Mouse (Mus musculus) macrophage (primary cell): Measurements from ENCODE around the gene Galnt3. TPM values are rescaled to one million over a fixed set of nuclear protein-coding genes. Genes with fewer than 3 reads are reported as not detected.

Experiments used
- H3K27ac ChIP-seq: fragments of 350-480 bp; formaldehyde crosslinking; 2 replicates; pipeline ENCODE4 v1.9.0; 2021
- H3K36me3 ChIP-seq: fragments of 350-480 bp; formaldehyde crosslinking; 2 replicates; pipeline ENCODE4 v1.9.0; 2021; ENCODE audit errors: inconsistent target
- H3K4me3 ChIP-seq: fragments of 350-480 bp; formaldehyde crosslinking; 2 replicates; pipeline ENCODE4 v1.9.0; 2021; ENCODE audit errors: inconsistent target
- H3K79me2 ChIP-seq: fragments of 350-480 bp; formaldehyde crosslinking; 2 replicates; pipeline ENCODE4 v1.9.0; 2021; ENCODE audit errors: inconsistent target
- WGBS: methylation state at CpG from one replicate; pipeline ENCODE4 v1.1.7; 2026; ENCODE audit warnings: inconsistent platforms; ENCODE audit not compliant: missing documents; 5-methylcytosine and 5-hydroxymethylcytosine counted together
- polyA plus RNA-seq: library from polyadenylated mRNA; stranded (reverse); fragments of 250-400 nt; gene quantifications from 3 replicates; pipeline ENCODE4 v1.2.4, GENCODE M21; 2018; ENCODE audit warnings: inconsistent platforms

The Galnt3 gene
- polyA plus RNA-seq, 1 experiment from 2014 or later, result 0.47 TPM

DNA sequence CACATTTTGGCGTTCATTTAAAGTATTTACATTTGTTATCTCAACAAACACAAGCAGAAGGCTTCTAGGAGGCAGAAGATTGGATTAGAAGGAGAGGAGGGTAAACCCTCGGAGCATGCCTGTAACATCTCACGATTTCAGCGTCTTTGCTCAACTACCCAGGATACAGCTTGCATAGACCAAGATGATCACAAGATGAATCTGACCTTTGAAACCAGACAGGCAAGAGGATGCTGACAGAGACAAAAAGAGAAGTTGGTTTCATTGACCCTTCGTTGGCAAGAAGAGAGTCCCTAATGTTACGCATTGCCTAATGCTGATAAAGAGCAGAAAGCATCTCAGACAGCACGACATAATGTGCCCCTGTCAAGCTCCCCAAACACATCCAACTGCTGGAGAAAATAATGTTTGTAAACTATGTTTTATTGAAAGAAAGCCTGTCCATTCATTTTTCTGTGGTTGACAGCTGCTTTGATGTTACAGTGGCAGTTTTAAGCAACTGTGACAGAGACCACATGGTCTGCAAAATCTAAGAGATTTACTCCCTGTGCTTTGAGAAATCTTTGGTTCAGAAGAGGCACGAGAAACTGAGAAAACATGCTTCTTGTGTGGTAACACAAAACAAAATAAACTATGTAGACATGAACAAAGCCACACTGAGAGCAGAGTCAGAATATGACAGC lies 7.2 kb upstream of the Galnt3 start:
- no peaks in the 10 kb centered on the region for H3K79me2 ChIP-seq
- no peak overlapping the region for H3K27ac ChIP-seq
- WGBS, result 65% methylated on average over 6 of the region's 8 CpGs

DNA sequence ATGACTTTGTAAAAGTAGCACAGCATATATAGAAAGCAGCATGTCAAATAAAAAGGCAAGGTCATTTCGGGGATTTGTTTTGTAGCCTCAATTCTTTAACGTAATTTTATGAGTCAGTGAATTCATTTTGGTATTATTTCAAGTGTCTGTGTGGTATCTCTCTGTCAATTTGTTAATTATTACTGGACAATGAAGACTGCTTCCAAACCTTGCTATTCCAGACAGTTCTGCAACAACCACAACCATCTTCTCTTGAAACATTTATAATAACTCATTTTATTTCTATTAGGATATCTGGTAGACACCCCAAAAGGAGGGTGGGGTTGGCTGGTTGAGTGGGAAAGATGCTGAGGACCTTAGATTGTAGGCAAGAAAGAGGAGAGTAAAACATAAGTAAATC lies 4.1 kb upstream of the Galnt3 start:
- no peak overlapping the region for H3K4me3 ChIP-seq
- 89% methylated on average over 2 of the region's 2 CpGs for WGBS
- no peak overlapping the region for H3K27ac ChIP-seq
- no peaks in the 10 kb centered on the region for H3K36me3 ChIP-seq
- H3K79me2 ChIP-seq, result no peaks in the 10 kb centered on the region

More for the DNA sequence above, 7.2 kb upstream of the Galnt3 start:
- no peaks in the 10 kb centered on the region for H3K36me3 ChIP-seq
- H3K4me3 ChIP-seq, result no peak overlapping the region

DNA sequence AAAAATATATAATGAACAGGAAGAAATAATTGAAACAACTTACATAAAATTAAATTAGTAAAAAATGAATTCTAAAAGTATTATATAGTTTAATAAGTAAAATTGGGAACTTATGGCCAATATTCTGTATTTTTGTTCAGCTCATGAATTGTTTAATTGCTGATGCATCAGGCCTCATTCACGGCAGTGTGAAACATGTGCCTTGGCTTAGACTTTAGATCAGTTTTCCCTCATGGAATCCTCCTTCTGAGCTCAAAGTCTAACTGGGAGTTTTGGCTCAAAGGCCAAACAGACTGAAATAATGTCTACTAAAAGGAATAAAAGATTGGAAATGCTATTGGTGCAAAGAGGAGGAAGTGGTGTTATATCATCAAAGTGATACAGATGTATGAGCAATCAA lies 2.7 kb upstream of the Galnt3 start:
- WGBS, result 100% methylated on average over 1 of the region's 1 CpGs
- Histone ChIP-seq H3K79me2 (no peaks in the 10 kb centered on the region), H3K36me3 (no peaks in the 10 kb centered on the region), H3K27ac (no peak overlapping the region), H3K4me3 (no peak overlapping the region)

DNA sequence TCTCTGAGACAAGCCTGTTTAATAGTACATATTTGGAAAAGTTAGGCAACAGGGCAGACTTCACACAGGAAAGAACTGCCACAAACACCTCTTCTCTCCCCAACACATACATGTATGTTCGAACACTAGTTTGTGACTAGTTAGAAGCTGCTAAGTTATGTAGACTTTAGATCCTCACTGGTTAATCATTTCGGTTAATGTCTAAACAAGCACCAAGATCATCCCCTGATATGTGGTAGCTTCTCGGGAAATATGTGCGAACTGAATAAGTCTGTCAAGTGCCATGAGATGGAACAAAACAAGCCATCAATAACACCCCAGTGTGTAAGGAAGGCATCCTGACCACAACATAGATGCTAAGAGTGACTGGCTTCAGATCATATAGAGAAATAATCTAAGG lies 2.1 kb upstream of the Galnt3 start:
- Histone ChIP-seq H3K79me2 (no peaks in the 10 kb centered on the region), H3K27ac (no peak overlapping the region), H3K36me3 (no peaks in the 10 kb centered on the region), H3K4me3 (no peak overlapping the region)
- 86% methylated on average over 3 of the region's 4 CpGs for WGBS

DNA sequence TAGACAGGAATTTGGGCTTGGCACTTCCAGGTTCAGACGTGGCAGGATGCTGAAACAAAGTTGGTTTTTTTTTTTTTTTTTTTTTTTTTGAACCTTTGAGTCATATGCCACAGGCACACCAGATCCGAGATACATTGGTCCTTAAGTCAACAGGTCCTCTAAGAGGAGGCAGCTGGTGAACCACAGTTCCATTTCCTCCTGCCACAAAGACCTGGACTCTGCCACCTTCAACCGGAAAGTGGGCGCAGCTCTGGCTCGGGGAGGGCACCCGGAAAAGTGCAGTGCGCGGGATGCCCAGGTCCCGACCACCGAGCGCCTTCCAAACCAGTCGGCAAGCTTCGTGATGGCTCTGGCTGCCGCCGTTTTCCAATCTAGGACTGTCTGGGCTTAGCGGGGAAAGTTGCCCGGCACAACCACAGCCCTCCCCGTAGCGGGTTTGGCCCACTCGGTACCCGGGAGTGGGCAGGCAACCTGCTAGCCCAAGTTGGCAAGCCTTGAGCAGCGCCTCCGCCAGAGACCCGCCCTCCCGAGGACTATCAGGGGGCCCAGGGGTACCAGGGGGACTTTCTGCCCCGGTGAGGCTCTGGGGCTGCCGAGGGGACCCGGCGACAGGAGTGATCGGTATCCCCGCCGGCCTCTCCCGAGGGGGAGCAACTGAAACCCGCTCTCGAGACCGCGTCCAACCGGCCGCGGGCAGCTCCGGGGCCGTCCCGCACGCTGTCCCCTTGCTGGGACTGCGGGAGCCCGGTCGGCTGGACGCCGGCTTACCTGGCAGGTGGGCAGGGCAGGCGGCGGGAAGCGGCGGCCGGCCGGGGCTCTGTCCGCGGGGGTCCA lies 821 bp downstream of the Galnt3 start:
- Histone ChIP-seq H3K36me3 (no peaks in the 10 kb centered on the region), H3K79me2 (no peaks in the 10 kb centered on the region), H3K27ac (no peak overlapping the region), H3K4me3 (peak overlapping the region; percentile 23)
- WGBS, result 2% methylated on average over 57 of the region's 57 CpGs

DNA sequence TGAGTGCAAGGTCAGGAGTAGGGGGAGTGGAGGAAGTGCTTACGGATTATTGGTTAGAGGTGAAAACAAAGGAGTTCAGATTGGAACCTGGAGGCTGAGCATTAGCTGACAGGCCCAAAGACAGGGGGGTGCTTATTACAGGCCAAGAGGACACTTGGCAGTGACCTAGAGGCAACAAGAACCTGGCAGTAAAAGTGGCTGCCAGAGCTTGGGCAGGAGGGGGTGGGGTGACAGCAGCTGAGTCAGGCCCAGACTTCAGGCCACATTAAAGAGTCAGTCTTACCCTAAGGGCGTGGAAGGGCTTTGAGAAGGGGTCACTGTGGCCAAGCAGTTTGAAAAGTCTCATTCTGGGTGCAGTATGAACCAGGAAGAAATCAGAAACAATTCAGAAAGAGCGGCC lies 7.1 kb downstream of the Galnt3 start:
- Histone ChIP-seq H3K79me2 (no peaks in the 10 kb centered on the region), H3K36me3 (no peaks in the 10 kb centered on the region), H3K4me3 (no peak overlapping the region), H3K27ac (no peak overlapping the region)
- 96% methylated on average over 3 of the region's 3 CpGs for WGBS

DNA sequence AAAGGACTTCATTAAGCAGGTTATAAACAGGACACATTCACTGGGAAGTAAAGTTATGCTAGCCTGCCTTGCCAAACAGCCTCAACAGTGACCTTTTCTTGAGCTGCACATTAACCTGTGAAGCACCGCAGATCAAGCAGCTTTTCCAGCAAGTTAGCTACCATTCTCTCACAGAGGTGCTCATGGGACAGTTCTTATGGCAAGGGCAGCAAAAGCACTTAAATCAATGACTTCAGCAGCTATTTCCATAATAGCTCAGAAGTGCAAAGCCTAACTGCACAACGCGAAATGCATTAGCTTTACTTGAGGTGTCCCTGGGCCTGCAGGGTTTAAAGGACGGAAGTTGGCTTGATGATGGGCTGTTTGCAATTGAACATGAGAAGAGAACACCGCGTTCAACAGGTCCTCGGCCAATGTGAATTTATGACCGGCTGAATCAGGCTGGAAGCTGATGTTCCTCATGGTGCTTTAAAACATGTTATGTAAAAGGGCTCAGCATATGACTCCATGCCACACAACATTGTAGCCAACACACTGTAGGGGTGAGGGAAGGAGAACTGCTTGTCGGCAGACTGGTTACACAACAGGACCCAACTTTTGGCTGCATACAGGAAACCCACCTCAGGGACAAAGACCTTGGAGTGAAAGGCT lies 16.8 kb downstream of the Galnt3 start:
- Histone ChIP-seq H3K36me3 (no peaks in the 10 kb centered on the region), H3K27ac (no peak overlapping the region), H3K4me3 (no peak overlapping the region), H3K79me2 (no peaks in the 10 kb centered on the region)
- WGBS, result 97% methylated on average over 9 of the region's 9 CpGs

DNA sequence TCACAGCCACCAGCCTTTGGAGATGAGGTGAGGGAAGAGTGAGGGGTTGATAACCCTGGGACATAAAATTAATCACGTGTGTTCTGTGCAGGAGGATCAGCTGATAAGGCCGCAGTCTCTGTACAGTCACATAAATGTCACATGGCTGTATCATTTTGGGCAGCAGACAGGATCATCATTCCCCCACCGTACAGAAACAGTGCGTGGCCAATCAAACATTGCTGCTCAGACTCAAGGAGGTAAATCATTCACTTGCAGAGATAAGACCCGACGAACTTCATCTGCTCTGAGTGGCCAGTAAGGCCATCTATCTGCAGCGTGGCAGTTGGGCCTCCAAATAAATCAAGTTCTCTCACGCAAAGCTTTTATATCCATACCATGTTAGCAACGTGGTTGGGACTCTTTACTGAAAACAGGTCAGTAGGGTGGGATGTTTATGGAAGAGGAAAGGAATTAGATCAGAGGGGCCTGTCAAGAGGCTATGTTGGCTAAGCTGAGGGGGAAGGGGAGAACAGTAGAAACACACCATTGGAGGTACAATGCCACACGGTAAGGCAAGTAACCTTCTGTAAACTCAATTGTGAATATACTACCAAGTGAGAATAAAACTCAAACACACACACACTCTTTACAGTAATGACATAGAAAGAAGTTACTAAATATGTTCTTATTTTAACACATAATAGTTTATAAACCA lies 20.9 kb downstream of the Galnt3 start:
- WGBS, result 92% methylated on average over 10 of the region's 10 CpGs
- Histone ChIP-seq H3K4me3 (no peak overlapping the region), H3K79me2 (no peaks in the 10 kb centered on the region), H3K36me3 (no peaks in the 10 kb centered on the region), H3K27ac (no peak overlapping the region)

DNA sequence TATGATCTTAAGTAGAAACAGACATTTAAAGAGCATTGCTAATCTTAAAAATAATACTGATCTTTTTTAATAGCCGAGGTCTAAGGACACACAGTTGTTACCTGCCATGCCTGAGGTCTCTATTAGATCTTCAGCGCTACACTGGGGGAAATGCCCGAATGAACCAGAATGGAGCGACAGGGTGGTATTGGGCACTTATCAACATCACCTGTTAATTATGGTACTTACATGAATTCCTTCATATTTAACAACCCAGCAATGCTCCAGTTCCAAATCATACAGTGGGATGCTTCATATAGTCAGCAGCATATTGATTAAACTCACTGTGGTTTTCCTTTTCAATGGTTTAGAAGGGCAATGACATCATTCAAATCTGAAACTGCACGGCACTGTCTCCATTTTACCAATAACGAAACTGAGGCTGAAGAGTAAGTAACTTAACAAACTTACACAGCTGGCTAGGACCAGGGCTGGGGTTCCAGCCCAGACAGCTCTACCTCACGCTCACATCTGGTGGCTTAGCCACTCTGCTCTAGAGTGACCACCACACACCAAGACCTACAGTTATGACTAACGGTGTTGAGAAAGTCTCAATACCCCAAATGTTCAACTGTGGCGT lies 23.0 kb downstream of the Galnt3 start:
- no peak overlapping the region for H3K27ac ChIP-seq
- H3K36me3 ChIP-seq, result no peaks in the 10 kb centered on the region
- H3K4me3 ChIP-seq, result no peak overlapping the region
- no peaks in the 10 kb centered on the region for H3K79me2 ChIP-seq
- WGBS, result 96% methylated on average over 9 of the region's 9 CpGs

DNA sequence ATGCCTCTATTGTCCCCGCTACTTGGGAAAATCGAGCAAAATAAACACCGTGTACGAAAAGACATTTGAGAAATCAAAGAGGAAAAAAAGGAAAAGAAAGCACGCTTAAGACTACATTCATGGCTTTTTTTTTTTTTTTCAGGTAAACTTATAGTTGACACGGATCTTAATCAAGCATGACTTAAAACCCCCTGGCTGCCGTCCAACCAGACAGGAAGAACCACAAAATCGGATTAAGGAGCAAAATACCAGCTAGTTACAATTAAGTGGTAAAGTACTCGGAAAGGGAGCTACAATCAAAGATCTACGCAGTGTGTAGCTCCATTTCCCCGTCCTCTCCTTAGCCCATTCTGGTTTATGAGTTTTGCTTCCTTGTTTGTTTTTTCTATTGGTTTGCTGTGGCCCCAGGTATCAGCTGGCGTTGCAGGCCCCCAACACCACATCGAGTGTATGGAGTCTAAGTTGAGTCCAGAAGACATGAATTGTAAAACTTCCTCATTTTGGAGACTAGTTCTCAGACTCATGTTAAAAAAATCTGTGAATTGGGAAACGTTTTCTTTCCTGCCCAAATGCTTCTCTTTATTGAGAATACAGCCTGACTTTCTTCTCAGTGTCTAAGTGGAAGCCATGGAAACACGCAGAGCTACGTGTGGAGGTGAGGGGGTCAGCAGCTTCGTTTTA lies 24.0 kb downstream of the Galnt3 start:
- no peak overlapping the region for H3K4me3 ChIP-seq
- no peak overlapping the region for H3K27ac ChIP-seq
- WGBS, result 68% methylated on average over 17 of the region's 17 CpGs
- no peaks in the 10 kb centered on the region for H3K79me2 ChIP-seq
- no peaks in the 10 kb centered on the region for H3K36me3 ChIP-seq

DNA sequence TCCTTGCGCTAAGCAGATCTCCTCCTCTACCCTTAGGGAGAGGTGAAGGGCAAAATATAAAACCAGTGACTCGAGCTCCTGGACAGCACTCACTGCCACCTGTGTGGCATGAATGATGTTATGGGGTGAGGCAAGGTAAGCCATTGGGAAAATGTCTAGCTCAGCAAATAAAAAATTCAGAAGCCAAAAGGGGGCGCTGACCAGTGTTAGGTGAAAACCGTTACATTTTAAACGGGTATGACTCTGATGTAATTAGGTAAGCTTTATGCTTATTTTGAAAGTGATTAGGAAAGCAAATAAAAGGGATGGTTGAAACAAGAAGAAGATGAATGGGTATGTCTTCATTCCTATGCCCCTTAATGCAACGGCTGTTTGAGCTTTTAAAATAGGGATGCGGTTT lies 24.6 kb downstream of the Galnt3 start:
- Histone ChIP-seq H3K79me2 (no peaks in the 10 kb centered on the region), H3K36me3 (no peaks in the 10 kb centered on the region), H3K27ac (no peak overlapping the region), H3K4me3 (no peak overlapping the region)
- WGBS, result 95% methylated on average over 7 of the region's 7 CpGs

DNA sequence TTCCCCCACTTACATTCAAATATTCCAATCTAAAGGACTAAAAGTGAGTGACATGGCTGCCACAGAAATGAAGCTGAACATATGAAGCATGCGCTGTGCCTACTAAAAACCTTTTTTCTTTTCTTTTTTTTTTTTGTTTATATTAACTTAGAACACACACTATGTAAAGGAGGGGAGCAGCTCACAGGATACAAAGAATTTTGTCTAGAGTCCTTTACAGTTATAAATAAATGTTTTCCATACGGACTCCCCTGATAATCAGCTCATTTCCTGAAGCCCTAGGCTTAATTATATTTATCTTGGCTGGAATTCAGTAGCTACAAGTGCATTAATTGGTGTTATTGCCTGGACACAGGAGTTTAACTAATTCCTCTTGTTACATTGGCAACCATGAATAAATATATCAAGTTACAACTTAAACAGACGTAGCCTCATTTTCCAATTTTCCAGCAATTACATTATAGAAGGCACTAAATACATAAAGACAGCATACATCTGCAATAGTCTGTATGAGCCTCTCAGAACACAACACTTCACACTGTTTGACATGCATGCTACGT lies 30.1 kb downstream of the Galnt3 start:
- Histone ChIP-seq H3K79me2 (no peaks in the 10 kb centered on the region), H3K36me3 (no peaks in the 10 kb centered on the region), H3K4me3 (no peak overlapping the region), H3K27ac (no peak overlapping the region)
- WGBS, result 92% methylated on average over 4 of the region's 4 CpGs

DNA sequence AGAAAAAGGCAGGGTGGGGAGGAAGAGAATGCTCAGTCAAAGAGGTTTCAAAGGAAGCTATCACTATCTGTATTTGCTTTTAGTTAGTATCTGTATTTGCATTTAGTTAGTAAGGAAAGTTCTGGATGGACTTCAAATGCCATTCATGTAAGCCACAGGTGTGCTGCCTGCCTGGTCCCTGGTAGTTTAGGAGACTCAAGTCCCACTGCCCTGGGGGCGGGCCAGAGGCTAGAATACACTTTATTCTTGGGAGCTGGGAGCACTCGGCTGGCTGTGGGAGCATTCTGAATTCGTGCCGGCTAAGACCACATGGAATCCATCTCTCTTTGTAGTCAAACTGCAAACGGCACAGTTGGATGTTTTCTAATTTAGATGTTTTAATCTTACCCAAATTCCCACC lies 33.5 kb downstream of the Galnt3 start:
- 91% methylated on average over 5 of the region's 5 CpGs for WGBS
- Histone ChIP-seq H3K36me3 (no peaks in the 10 kb centered on the region), H3K4me3 (no peak overlapping the region), H3K27ac (no peak overlapping the region), H3K79me2 (no peaks in the 10 kb centered on the region)

DNA sequence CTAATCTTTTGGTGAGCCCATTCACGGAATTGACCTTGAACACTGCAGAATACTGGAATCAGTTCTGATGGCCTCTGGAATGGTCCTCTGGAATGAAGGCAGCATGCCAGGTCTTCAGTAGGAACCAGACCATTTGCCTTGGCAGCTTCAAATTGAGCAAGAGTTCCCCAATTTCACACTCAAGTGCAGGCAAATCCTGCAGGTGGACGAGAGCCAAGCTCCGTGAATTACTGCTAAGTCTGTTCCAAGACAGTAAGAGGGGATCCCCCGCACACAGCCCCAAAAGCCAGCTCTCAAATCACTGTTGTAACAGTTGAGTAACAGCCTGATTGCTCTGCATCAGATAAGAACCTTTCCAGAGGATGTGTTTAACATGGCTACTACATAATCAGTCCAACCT lies 42.9 kb downstream of the Galnt3 start:
- Histone ChIP-seq H3K4me3 (no peak overlapping the region), H3K79me2 (no peaks in the 10 kb centered on the region), H3K36me3 (no peaks in the 10 kb centered on the region), H3K27ac (no peak overlapping the region)
- 96% methylated on average over 4 of the region's 4 CpGs for WGBS
